Mouse (Mus musculus) frontal cortex, postnatal 25 days (tissue): ENCODE measurements around the gene Ip6k1.
A peak's percentile ranks its signal among the peaks of the same experiment; 100 is the strongest.

Source experiments
- DNase-seq, 2 experiments: peaks; one replicate each; pipeline ENCODE4 v3.0.0; 2022; ENCODE audit warnings: low spot score in 2 of 2

Gene Ip6k1

GRCm38 (mm10) chr9:108001922-108002770 is at the start of gene Ip6k1:
Gene Ip6k1, plus strand, starts transcription at chr9:108002501.
- DNase-seq, result peak; percentile 100

- DNase-seq, result no peak
Observed at GRCm38 (mm10) chr9:107955613-107956289, 46.5 kb upstream of the Ip6k1 start.

- DNase-seq, result no peak
Observed at GRCm38 (mm10) chr9:107957141-107957540, 45.2 kb upstream of the Ip6k1 start.

- DNase-seq, result no peak
Observed at GRCm38 (mm10) chr9:107959896-107960295, 42.4 kb upstream of the Ip6k1 start.

- no peak for DNase-seq
Observed at GRCm38 (mm10) chr9:107960928-107961327, 41.4 kb upstream of the Ip6k1 start.

- DNase-seq, result peak; percentile 52 to 73
Observed at GRCm38 (mm10) chr9:107961351-107961762, 40.9 kb upstream of the Ip6k1 start.

- DNase-seq, result peak in 1 of 2 experiments; percentile 52
Observed at GRCm38 (mm10) chr9:107961881-107962280, 40.4 kb upstream of the Ip6k1 start.

- no peak for DNase-seq
Observed at GRCm38 (mm10) chr9:107962916-107963315, 39.4 kb upstream of the Ip6k1 start.

- peak in 1 of 2 experiments; percentile 73 for DNase-seq
Observed at GRCm38 (mm10) chr9:107963700-107964099, 38.6 kb upstream of the Ip6k1 start.

- DNase-seq, result no peak
Observed at GRCm38 (mm10) chr9:107964681-107965080, 37.6 kb upstream of the Ip6k1 start.

GRCm38 (mm10) chr9:107966676-107967075 is 35.6 kb upstream of the Ip6k1 start:
- DNase-seq, result no peak

- no peak for DNase-seq
Observed at GRCm38 (mm10) chr9:107967437-107967836, 34.9 kb upstream of the Ip6k1 start.

- no peak for DNase-seq
Observed at GRCm38 (mm10) chr9:107968531-107968930, 33.8 kb upstream of the Ip6k1 start.

- DNase-seq, result no peak
Observed at GRCm38 (mm10) chr9:107970311-107970710, 32.0 kb upstream of the Ip6k1 start.

GRCm38 (mm10) chr9:107971690-107972541 is 30.4 kb upstream of the Ip6k1 start:
- no peak for DNase-seq

GRCm38 (mm10) chr9:107974491-107975171 is 27.7 kb upstream of the Ip6k1 start:
- DNase-seq, result no peak

- no peak for DNase-seq
Observed at GRCm38 (mm10) chr9:107975399-107976386, 26.6 kb upstream of the Ip6k1 start, which contains the start of gene Uba7. Gene Uba7, plus strand, starts transcription at chr9:107975505.

GRCm38 (mm10) chr9:107978815-107979214 is 23.5 kb upstream of the Ip6k1 start:
- DNase-seq, result no peak

- DNase-seq, result no peak
Observed at GRCm38 (mm10) chr9:107981684-107982605, 20.4 kb upstream of the Ip6k1 start.
